Comparison of ENCODE assay signal across 9 mouse cellular contexts in the genomic region with DNA sequence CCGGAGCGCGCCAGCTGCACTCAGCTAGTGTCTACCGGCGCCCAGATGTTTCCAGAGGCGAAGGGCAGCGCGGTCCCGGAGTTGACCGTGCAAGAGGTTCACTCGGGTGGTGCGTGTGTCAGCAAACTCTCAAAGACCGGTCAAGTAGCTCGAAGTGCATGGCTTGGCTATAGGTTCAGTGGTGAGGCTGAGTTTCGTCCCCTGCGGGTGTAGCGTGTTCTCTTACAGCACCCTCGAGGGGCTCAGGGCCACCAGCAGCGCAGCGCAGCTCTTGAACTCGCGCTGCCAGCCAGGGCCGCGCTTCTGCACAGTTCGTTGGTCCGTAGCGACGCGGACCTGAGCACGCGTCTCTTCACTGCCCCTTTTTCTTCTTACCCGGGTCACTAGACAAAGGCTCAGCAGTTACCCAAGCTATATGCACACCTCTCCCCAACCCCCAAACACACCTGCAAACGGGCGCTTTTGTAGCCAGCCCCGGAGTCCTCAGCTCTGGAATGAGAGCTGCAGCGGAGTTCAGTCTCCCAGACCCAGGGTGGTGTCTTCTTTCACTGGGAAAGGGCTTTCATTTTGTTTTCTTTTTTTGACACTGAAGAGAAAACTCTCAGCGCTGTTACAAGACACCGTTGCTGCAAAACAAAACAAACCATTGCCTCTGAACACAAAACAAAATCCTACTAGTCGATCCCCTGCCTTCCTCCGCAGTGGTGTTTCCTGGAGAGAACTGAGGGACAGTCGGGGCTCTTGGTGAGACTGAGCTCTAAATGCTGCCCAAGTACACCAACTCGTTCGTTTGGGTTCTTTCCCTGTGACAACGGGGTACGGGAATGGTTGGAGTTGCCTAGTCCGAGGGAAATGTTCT. TPM values are rescaled to one million over a fixed set of nuclear protein-coding genes. Genes with fewer than 3 reads are reported as not detected.
DNase-seq lines count a peak whose midpoint lies in the region; ATAC-seq lines count a peak whose summit lies in the region.
"Had no signal": no experiment of that assay in that cellular context is flagged by ENCODE, and none has a peak within 500 bp of the region (broad histone marks: within the 10 kb centered on the region; RNA-seq: fewer than 3 reads in every experiment).

No protein-coding gene starts in this region.

- H3K27me3 ChIP-seq in limb, embryonic 12.5 days = peaks cover 73% of the 10 kb centered on the region
- H3K27me3 ChIP-seq in neural tube, embryonic 14.5 days (ENCODE audit: control insufficient read depth, insufficient read depth, low read length) = peaks cover 39% of the 10 kb centered on the region

- H3K4me2 ChIP-seq in limb, embryonic 12.5 days = peak overlapping the region; percentile 88
- peak overlapping the region; percentile 85 for H3K4me2 ChIP-seq in neural tube, embryonic 14.5 days (ENCODE audit: low read depth, low read length)

- no peaks in the 10 kb centered on the region for H3K9me3 ChIP-seq in limb, embryonic 12.5 days
- no peaks in the 10 kb centered on the region for H3K9me3 ChIP-seq in neural tube, embryonic 14.5 days (ENCODE audit: control insufficient read depth, low read length)

- peak overlapping the region; percentile 78 for H3K27ac ChIP-seq in limb, embryonic 12.5 days
- no peak overlapping the region for H3K27ac ChIP-seq in neural tube, embryonic 14.5 days (ENCODE audit: low read depth, low read length)

- peak overlapping the region; percentile 77 for H3K9ac ChIP-seq in limb, embryonic 12.5 days (replicated peaks)
- peak overlapping the region; percentile 48 for H3K9ac ChIP-seq in neural tube, embryonic 14.5 days (replicated peaks; ENCODE audit: low read depth, low read length)

- H3K36me3 ChIP-seq in limb, embryonic 12.5 days = peaks cover 17% of the 10 kb centered on the region; the same call in 1 of the 2 replicates
- H3K36me3 ChIP-seq in neural tube, embryonic 14.5 days (ENCODE audit: control insufficient read depth, insufficient read depth, low read length) = no peaks in the 10 kb centered on the region

- intact Hi-C loops in heart, postnatal 14 days (cut with DNase I) = loop anchor here (5.0 to 10.0 kb wide), 4 partner anchors 204 to 588 kb away; no protein-coding TSS in a partner anchor

- ATAC-seq in limb, embryonic 12.5 days (ENCODE audit: insufficient number of reproducible peaks, insufficient read depth, low FRiP score, low TSS enrichment, low read depth) = no peak
- ATAC-seq in neural tube, embryonic 14.5 days (ENCODE audit: low read depth) = no peak

- peaks cover 34% of the 10 kb centered on the region for H3K4me1 ChIP-seq in limb, embryonic 12.5 days (replicated peaks)
- peaks cover 17% of the 10 kb centered on the region for H3K4me1 ChIP-seq in neural tube, embryonic 14.5 days (ENCODE audit: control insufficient read depth, insufficient read depth, low read length)

- WGBS in limb, embryonic 12.5 days = under 1% methylated on average over 46 of the region's 46 CpGs
- WGBS in neural tube, embryonic 14.5 days = under 1% methylated on average over 46 of the region's 46 CpGs

- peak; percentile 25 to 35 for DNase-seq in cerebellum, postnatal 14 days
- no peak for DNase-seq in cerebellum, adult 11 months
- peak; percentile 62 for DNase-seq in 3T3-L1 (ENCODE audit: low read depth, low spot score)
- peak; percentile 59 for DNase-seq in embryo, embryonic 9.5 days (ENCODE audit: extremely low spot score)
- DNase-seq in heart, postnatal 14 days = peak; percentile 38 to 40
- DNase-seq in spleen, postnatal 4 days (ENCODE audit: low spot score in 2 of 2) = no peak

- peak overlapping the region; percentile 74 for H3K4me3 ChIP-seq in limb, embryonic 12.5 days (replicated peaks)
- H3K4me3 ChIP-seq in neural tube, embryonic 14.5 days (ENCODE audit: low read depth, low read length) = peak overlapping the region; percentile 46

RNA-seq across cellular contexts. Expression of gene Cxcl12, which starts 0.9 kb away (rescaled TPM):
- 100 to 1,000 TPM; 134 to 149 TPM for total RNA-seq in heart, postnatal 14 days (2021)
- polyA plus RNA-seq in limb, embryonic 12.5 days (2016; fragmentation: Nextera tagmentation; extraction: Ambion mirVana) = 66.4 and 67.7 TPM in 2 replicates
- 6.0 and 42.0 TPM in 2 replicates for polyA plus RNA-seq in neural tube, embryonic 14.5 days (2014; fragmentation: Nextera tagmentation; extraction: Ambion mirVana)
- total RNA-seq: CH12.LX had no signal

Comparison
In these comparisons a context has a peak if more than half of its experiments do, and no peak if none do; other contexts are left out.
1. DNase-seq: peak in cerebellum, postnatal 14 days (2 of 2), 3T3-L1 (single experiment), embryo, embryonic 9.5 days (single experiment) and heart, postnatal 14 days (2 of 2); none in cerebellum, adult 11 months (single experiment) and spleen, postnatal 4 days (0 of 2).